Mouse (Mus musculus) heart, postnatal 0 days (tissue): Measurements from ENCODE around the gene Zeb2.

Source experiments
- CTCF ChIP-seq: IDR thresholded peaks from 2 replicates; pipeline ENCODE4 v1.5.1; 2016; ENCODE audit warnings: antibody characterized with exemption, control low read depth, low read depth
- EP300 ChIP-seq: IDR thresholded peaks from 2 replicates; pipeline ENCODE4 v1.6.1; 2016; ENCODE audit warnings: antibody characterized with exemption, low read depth

DNA sequence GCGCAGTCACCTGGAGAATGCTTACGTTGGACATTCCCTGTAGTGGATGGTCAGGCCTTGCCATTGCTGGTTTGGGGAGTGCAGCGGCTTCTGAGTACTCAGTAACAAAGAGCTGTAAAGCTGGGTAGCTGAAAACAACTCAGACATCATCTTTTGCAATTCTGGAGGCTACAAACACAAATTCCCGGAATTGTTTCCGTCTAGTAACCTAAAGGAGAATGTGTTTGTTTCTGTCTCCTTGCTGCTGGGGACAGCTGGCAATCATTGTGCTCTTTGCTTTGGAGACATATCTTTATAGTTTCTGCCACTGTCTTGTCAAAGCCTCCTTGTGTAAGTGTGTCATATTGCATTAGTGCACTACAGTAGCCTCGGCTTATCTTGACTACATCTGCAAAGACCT is 139.2 kb downstream of the Zeb2 start:
- TF ChIP-seq EP300, result no peak
- TF ChIP-seq CTCF, result no peak
